Mouse (Mus musculus) megakaryocyte, embryonic 14.5 days (primary cell): ENCODE data around the gene Insl6.

Source experiments
- FLI1 ChIP-seq: IDR thresholded peaks from 2 replicates; pipeline ENCODE4 v1.6.1; 2012; ENCODE audit warnings: low read length, inconsistent platforms, mixed read lengths
- GATA1 ChIP-seq: IDR thresholded peaks from 3 replicates; pipeline ENCODE4 v1.6.1; 2012; ENCODE audit warnings: mixed read lengths, low read length, inconsistent platforms, borderline replicate concordance

- TF ChIP-seq GATA1 (no peak), FLI1 (no peak)
These were observed 39.9 kb upstream of the Insl6 start for GRCm38 (mm10) chr19:29365105-29365504.
